Mouse (Mus musculus) hindlimb bud, embryonic 11.5 days (tissue): ENCODE results near the gene Olfr1219.

Source experiments
- DNase-seq: peaks from one replicate; pipeline ENCODE4 v3.0.0-alpha.2; 2012; ENCODE audit warnings: low read depth, low spot score; ENCODE audit errors: extremely low spot score

Gene Olfr1219

GRCm38 (mm10) chr2:89083413-89083812 is at the start of gene Olfr1219:
Olfr1219 (minus strand) TSS chr2:89083513.
- DNase-seq: no peak

- DNase-seq: no peak
Observed at GRCm38 (mm10) chr2:89132954-89133353, 49.6 kb upstream of the Olfr1219 start, which contains the start of gene Olfr1222. Olfr1222 (minus strand) TSS chr2:89133054.

GRCm38 (mm10) chr2:89117183-89117582 is 33.9 kb upstream of the Olfr1219 start, which contains the start of gene Olfr1221:
Olfr1221 (minus strand) TSS chr2:89117283.
- DNase-seq: no peak

- DNase-seq: no peak
Observed at GRCm38 (mm10) chr2:89106735-89107134, 23.4 kb upstream of the Olfr1219 start, which contains the start of gene Olfr1220. Olfr1220 (minus strand) TSS chr2:89106835.

- DNase-seq: no peak
Observed at GRCm38 (mm10) chr2:89105651-89106050, 22.3 kb upstream of the Olfr1219 start.

- no peak for DNase-seq
Observed at GRCm38 (mm10) chr2:89093848-89094247, 10.5 kb upstream of the Olfr1219 start.

GRCm38 (mm10) chr2:89081487-89081886 is 1.8 kb downstream of the Olfr1219 start:
- no peak for DNase-seq

- no peak for DNase-seq
Observed at GRCm38 (mm10) chr2:89061087-89061486, 22.2 kb downstream of the Olfr1219 start, which contains the start of gene Olfr1218. Olfr1218 (minus strand) TSS chr2:89061187.

GRCm38 (mm10) chr2:89031965-89032364 is 51.3 kb downstream of the Olfr1219 start, which contains the start of gene Olfr1217:
Olfr1217 (minus strand) TSS chr2:89032065.
- DNase-seq: no peak
